Mouse (Mus musculus): Measurements from ENCODE around the gene Lhx1. TPM values are rescaled to one million over a fixed set of nuclear protein-coding genes. Genes with fewer than 3 reads are reported as not detected.
A peak's percentile ranks its signal among the peaks of the same experiment; 100 is the strongest.

Lhx1 gene
- polyA plus RNA-seq, 1 experiment from 2014 or later = 7.2 TPM

DNA sequence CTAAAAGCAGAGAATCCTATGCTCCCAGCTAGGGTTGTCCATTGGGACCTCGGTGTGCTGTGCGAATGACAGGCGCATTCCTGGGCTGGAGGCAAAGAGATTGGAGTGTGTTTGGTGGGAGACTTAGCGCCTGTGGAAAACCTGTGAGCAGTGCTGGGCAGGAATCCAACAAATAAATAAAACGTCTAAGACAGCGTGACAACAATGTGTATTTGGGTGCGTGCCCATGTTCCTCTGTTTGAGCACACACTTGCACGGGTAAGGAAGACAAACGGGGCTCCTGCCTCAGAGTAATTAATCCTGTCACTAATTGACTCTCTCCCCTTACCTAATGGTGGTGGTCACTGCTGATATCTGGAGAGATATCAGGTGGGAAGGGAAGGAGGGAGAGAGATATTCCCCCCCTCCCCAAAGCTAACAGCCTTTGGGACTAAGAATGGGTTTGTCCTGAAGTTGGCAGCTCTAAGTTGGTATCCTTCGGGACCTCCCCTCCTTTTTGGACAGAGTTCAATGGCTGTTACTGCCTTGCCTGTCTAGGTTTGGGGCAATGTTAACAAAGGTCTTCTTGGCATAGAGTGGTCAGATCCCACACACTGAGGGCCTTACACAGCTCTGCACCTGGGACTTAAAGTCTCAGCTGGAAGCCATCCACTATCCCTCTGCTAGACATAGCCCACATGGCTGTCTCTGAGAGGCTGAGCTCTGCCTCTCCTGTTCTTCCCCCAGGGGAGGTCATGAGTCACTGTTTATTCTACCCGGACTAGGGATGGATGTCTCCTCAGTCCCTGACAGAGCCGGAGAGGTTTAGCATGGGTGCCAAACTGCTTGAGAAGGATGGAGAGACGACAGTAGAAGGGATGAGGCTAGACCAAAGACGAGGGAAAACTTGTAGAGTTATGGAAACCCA lies 4.7 kb upstream of the Lhx1 start:
- H3K9me3 ChIP-seq (replicated peaks; ENCODE audit: control insufficient read depth, low read length) = no peaks in the 10 kb centered on the region
- WGBS = 8% methylated on average over 14 of the region's 14 CpGs
- no peak overlapping the region for H3K4me3 ChIP-seq (ENCODE audit: low read depth, low read length)
- peak; percentile 83 for DNase-seq (ENCODE audit: low spot score)
- H3K4me1 ChIP-seq (ENCODE audit: control insufficient read depth, insufficient read depth, low read length) = 0 out of 2 replicates have a peak, but pooled peaks cover 8% of the 10 kb centered on the region
- H3K27ac ChIP-seq (ENCODE audit: low read depth, low read length) = no peak overlapping the region
- H3K27me3 ChIP-seq (replicated peaks; ENCODE audit: control insufficient read depth, insufficient read depth, low read length) = peaks cover 88% of the 10 kb centered on the region
- no peak overlapping the region for H3K4me2 ChIP-seq (ENCODE audit: low read length)
- no peaks in the 10 kb centered on the region for H3K36me3 ChIP-seq (ENCODE audit: control insufficient read depth, insufficient read depth, low read length)
- H3K9ac ChIP-seq (ENCODE audit: low read length) = no peak overlapping the region
- ATAC-seq = peak; percentile 29; the same call in 1 of the 2 replicates

DNA sequence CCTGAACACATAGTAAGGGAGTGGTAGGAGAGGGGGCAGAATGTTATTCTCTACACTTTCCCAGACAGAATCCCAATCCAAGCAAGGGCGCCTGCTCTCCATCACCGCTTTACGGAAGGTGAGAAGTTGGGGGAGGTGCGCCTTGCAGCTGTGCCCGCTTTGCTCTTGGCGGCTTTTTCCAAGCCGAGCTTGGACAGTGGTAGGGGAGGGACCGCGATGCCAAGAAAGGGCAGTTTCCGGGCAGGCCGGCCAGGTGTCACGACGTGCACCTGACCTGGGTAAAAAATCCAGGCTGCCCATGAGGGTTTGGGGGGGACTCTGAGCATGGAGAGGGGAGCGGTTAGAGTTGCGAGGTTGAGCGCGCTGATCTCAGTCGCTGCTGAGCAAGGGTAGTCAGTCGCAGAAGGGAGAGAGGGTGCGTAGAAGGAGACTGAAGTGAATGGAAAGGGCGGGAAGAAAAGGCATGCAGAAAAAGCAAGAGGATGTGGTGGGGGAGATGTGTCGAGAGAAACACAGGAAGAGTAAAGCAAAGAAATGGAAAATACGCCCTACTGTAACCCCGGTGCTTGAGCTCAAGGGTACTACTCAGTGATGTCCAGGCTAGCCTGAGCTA lies 3.9 kb upstream of the Lhx1 start:
- DNase-seq (ENCODE audit: low spot score) = no peak
- no peak overlapping the region for H3K27ac ChIP-seq (ENCODE audit: low read depth, low read length)
- H3K27me3 ChIP-seq (replicated peaks; ENCODE audit: control insufficient read depth, insufficient read depth, low read length) = peaks cover 88% of the 10 kb centered on the region
- H3K4me1 ChIP-seq (ENCODE audit: control insufficient read depth, insufficient read depth, low read length) = 0 out of 2 replicates have a peak, but pooled peaks cover 11% of the 10 kb centered on the region
- H3K9ac ChIP-seq (ENCODE audit: low read length) = no peak overlapping the region
- no peak overlapping the region for H3K4me3 ChIP-seq (ENCODE audit: low read depth, low read length)
- WGBS = 2% methylated on average over 24 of the region's 24 CpGs
- ATAC-seq = no peak
- no peaks in the 10 kb centered on the region for H3K36me3 ChIP-seq (ENCODE audit: control insufficient read depth, insufficient read depth, low read length)
- no peaks in the 10 kb centered on the region for H3K9me3 ChIP-seq (replicated peaks; ENCODE audit: control insufficient read depth, low read length)
- H3K4me2 ChIP-seq (ENCODE audit: low read length) = peak overlapping the region; percentile 32; the same call in 1 of the 2 replicates

DNA sequence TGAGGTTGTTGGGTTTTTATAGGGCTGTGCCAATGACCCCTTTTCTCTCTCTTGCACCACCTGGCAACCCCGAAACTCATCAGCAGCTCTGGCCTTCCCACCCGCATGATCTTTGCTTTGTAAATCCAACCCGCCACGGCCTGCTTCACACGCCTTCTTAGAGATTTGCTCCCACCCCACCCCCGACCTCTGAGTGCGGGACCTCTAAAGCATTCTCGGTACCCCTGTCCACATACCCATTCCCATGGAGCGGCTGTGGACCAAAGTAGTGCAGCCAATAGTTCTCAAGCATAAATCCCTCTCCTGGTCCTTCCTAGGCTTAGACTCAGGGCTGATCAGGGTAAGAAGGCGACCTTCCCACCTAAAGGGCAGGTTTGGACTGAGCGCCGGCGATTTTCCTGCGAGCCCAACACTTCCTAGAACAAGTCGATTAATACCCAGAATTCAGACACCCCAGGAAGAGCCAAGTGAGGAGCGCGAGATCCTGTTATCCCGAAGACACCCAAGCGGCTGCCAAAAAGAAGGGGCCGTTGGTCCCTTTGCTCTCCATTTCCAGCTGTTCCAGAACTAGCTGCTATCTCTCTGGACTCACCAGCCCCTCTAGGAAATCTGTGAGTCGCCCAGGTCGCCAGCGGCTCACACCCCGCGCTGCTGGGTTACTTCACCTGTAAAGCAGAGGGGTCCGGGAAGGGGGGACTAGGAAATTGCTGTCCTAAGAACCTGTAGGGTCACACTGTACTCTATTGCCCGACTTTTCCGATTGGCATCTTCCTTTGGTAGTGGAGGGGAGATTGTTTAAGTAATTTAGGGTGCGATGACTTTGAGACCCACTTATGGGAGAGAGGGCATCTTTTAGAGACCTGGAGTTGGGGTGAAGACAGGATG lies 1.9 kb upstream of the Lhx1 start:
- DNase-seq (ENCODE audit: low spot score) = no peak
- Histone ChIP-seq H3K36me3 (ENCODE audit: control insufficient read depth, insufficient read depth, low read length) (no peaks in the 10 kb centered on the region), H3K27ac (ENCODE audit: low read depth, low read length) (no peak overlapping the region), H3K9ac (ENCODE audit: low read length) (no peak overlapping the region; the same call in 1 of the 2 replicates), H3K4me1 (ENCODE audit: control insufficient read depth, insufficient read depth, low read length) (0 out of 2 replicates have a peak, but pooled peaks cover 11% of the 10 kb centered on the region), H3K27me3 (replicated peaks; ENCODE audit: control insufficient read depth, insufficient read depth, low read length) (peaks cover 91% of the 10 kb centered on the region), H3K4me3 (ENCODE audit: low read depth, low read length) (peak overlapping the region; percentile 41), H3K9me3 (replicated peaks; ENCODE audit: control insufficient read depth, low read length) (no peaks in the 10 kb centered on the region), H3K4me2 (ENCODE audit: low read length) (no peak overlapping the region)
- WGBS = 2% methylated on average over 29 of the region's 29 CpGs
- no peak for ATAC-seq

DNA sequence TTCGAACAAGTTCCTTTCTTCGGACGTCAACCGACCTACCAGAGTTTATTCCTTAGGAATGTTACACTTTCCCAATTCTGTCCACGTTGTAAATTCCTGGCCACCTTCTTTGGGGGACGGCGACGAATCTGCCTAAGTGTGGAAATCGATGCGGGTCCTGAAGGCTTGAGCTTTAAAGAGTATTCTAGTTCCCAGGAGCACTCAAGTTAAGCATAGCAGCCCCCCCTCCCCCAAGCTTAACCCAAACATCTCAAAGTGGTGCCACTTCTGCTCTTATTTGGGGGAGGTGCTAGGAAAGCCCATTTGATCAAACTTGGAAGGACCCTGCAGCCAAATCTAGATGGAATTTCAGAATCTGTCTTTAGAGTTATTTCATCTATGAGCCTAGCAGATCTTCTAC lies 1.1 kb upstream of the Lhx1 start:
- Histone ChIP-seq H3K4me2 (ENCODE audit: low read length) (peak overlapping the region; percentile 61), H3K4me1 (ENCODE audit: control insufficient read depth, insufficient read depth, low read length) (0 out of 2 replicates have a peak, but pooled peaks cover 11% of the 10 kb centered on the region), H3K36me3 (ENCODE audit: control insufficient read depth, insufficient read depth, low read length) (no peaks in the 10 kb centered on the region), H3K9ac (ENCODE audit: low read length) (no peak overlapping the region), H3K27me3 (replicated peaks; ENCODE audit: control insufficient read depth, insufficient read depth, low read length) (peaks cover 91% of the 10 kb centered on the region), H3K9me3 (replicated peaks; ENCODE audit: control insufficient read depth, low read length) (no peaks in the 10 kb centered on the region), H3K4me3 (ENCODE audit: low read depth, low read length) (peak overlapping the region; percentile 41; the same call in 1 of the 2 replicates), H3K27ac (ENCODE audit: low read depth, low read length) (no peak overlapping the region)
- ATAC-seq = no peak
- DNase-seq (ENCODE audit: low spot score) = no peak
- WGBS = 0% methylated on average over 10 of the region's 10 CpGs

DNA sequence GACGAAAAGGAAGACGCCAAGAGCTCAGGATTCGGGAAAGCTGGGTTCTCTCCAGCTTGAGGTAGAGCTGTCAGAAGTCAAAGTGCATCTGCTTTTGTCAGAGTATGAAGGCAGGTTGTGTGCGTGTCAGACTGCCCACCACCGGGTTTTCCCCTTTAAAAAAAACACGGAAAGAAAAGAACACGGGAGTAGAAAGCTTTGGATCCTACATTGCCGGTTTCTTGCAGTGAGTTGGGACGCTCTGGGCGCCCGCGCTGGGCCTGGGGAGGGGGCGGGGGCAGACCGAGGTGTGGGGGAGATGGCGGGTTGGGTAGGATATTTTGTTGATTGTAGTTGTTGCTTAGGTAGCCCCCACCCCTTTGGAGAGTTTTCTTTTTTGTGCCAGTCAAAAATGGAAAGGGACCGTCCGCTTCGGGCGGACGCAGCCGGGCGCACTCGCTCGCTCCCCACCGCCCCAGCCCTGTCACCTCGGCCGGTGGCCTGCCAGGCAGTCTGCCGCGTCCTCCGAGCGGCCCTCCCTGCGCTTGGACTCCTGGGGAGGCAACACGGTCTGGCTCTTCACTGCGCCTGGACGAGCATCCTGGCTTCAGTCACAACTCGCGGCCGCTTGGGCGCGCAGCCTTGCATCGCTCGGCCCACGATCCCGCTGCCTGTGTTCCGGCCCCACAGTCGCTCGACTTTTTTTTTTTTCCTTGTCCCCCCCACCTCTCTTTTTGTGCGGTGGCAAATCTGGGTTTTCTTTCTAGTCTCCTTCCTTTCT lies 644 bp downstream of the Lhx1 start:
- 0 out of 2 replicates have a peak, but pooled peaks cover 7% of the 10 kb centered on the region for H3K4me1 ChIP-seq (ENCODE audit: control insufficient read depth, insufficient read depth, low read length)
- H3K27ac ChIP-seq (ENCODE audit: low read depth, low read length) = no peak overlapping the region; the same call in 1 of the 2 replicates
- H3K9me3 ChIP-seq (replicated peaks; ENCODE audit: control insufficient read depth, low read length) = no peaks in the 10 kb centered on the region
- H3K27me3 ChIP-seq (replicated peaks; ENCODE audit: control insufficient read depth, insufficient read depth, low read length) = peaks cover 93% of the 10 kb centered on the region
- WGBS = under 1% methylated on average over 48 of the region's 48 CpGs
- peak overlapping the region; percentile 41 for H3K4me3 ChIP-seq (ENCODE audit: low read depth, low read length)
- peak overlapping the region; percentile 61 for H3K4me2 ChIP-seq (ENCODE audit: low read length)
- peak; percentile 45 for ATAC-seq
- H3K36me3 ChIP-seq (ENCODE audit: control insufficient read depth, insufficient read depth, low read length) = no peaks in the 10 kb centered on the region
- DNase-seq (ENCODE audit: low spot score) = no peak
- peak overlapping the region; percentile 56 for H3K9ac ChIP-seq (ENCODE audit: low read length)

DNA sequence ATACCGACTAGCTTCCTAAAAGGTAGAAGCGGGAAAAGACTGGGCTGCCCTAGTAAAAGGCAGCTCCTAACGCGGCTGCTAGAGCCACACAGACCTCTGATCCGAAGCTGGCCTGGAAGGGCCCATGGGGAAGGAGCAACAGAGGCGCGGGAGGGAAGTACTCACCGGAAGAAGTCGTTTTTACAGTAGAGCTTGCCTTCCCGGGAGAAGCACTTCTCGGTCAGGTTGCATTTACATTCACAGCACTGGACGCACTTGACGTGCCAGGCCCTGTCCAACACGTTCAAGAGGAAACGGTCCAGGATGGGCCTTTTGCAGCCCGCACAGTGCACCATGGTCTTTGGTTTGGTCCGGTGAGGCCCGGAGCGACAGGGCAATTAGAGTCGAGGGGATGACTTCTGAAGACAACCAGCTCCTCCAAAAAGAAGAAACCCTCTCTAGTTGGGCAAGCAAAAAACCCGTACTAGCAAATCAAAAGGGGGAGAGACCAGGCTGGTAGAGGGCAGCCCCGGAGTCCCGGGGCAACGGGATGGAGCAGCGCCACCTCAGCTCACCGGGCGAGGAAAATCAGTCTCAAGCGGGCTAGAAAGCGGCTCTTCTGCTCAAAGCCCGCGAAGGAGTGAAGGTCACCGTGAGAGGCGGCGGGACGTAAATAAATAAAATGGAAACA lies 1.4 kb downstream of the Lhx1 start:
- under 1% methylated on average over 35 of the region's 35 CpGs for WGBS
- Histone ChIP-seq H3K27ac (ENCODE audit: low read depth, low read length) (no peak overlapping the region; the same call in 1 of the 2 replicates), H3K9ac (ENCODE audit: low read length) (peak overlapping the region; percentile 46), H3K27me3 (replicated peaks; ENCODE audit: control insufficient read depth, insufficient read depth, low read length) (peaks cover 96% of the 10 kb centered on the region), H3K36me3 (ENCODE audit: control insufficient read depth, insufficient read depth, low read length) (no peaks in the 10 kb centered on the region), H3K4me1 (ENCODE audit: control insufficient read depth, insufficient read depth, low read length) (0 out of 2 replicates have a peak, but pooled peaks cover 6% of the 10 kb centered on the region), H3K4me3 (ENCODE audit: low read depth, low read length) (peak overlapping the region; percentile 41), H3K9me3 (replicated peaks; ENCODE audit: control insufficient read depth, low read length) (no peaks in the 10 kb centered on the region), H3K4me2 (ENCODE audit: low read length) (peak overlapping the region; percentile 61; the same call in 1 of the 2 replicates)
- DNase-seq (ENCODE audit: low spot score) (no peak), ATAC-seq (no peak)

DNA sequence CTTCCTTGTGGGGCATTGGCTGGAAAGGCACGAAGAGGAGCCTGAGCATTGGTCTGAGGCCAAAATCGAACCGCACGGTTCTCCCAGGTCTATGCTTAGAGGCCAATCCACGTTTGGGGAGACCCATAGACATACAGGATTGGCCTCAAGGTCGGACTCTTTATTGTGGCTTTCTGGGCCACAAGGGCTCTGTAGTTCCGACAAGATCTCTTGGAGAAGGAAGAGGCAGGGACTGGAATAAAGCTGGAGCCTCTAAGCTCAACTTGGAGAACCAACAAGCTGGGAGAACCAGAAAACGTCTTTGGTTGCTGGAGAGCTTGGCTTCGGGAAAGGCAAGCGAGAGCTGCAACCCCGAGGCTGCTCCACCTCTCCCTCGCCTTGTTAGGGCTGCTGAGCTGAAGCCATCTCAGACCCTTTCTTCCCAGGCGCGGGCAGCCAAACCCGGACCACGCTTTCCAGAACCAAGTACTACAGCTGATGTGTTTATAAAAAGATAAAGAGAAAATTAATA lies 2.0 kb downstream of the Lhx1 start:
- H3K27me3 ChIP-seq (replicated peaks; ENCODE audit: control insufficient read depth, insufficient read depth, low read length) = peaks cover 97% of the 10 kb centered on the region
- peak overlapping the region; percentile 46 for H3K9ac ChIP-seq (ENCODE audit: low read length)
- H3K9me3 ChIP-seq (replicated peaks; ENCODE audit: control insufficient read depth, low read length) = no peaks in the 10 kb centered on the region
- ATAC-seq (no peak), DNase-seq (ENCODE audit: low spot score) (no peak)
- H3K27ac ChIP-seq (ENCODE audit: low read depth, low read length) = no peak overlapping the region
- H3K4me2 ChIP-seq (ENCODE audit: low read length) = 0 out of 2 replicates have a peak overlapping the region, but pooled peaks have one; percentile 25
- H3K36me3 ChIP-seq (ENCODE audit: control insufficient read depth, insufficient read depth, low read length) = no peaks in the 10 kb centered on the region
- 0% methylated on average over 16 of the region's 16 CpGs for WGBS
- H3K4me3 ChIP-seq (ENCODE audit: low read depth, low read length) = peak overlapping the region; percentile 41
- H3K4me1 ChIP-seq (ENCODE audit: control insufficient read depth, insufficient read depth, low read length) = 0 out of 2 replicates have a peak, but pooled peaks cover 5% of the 10 kb centered on the region

Measured in forebrain, embryonic 14.5 days (tissue).